Mouse (Mus musculus): ENCODE results near the gene Rab22a.

DNA sequence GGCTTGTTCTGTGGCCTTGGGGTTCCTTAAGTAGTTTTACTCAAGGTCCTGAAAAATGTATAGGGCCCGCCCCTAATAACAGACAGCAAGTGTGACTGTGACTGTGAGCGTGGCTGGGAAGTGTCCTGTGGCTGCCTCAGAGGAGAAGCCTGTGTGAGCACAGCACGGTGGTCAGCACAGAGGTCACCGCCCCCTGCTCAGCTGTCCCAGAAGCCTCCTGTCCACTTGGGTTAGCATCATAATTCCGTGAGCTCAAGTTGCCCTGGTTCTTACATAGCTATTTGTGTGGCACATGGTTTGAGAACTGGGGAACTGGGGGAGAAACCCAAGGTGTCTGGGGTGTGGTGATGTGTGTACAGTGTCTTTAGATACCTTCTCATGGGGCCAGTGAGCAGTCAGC lies 27.8 kb downstream of the Rab22a start:
- no peak for TF ChIP-seq EP300 (IDR thresholded peaks at IDR 0.05)
- no peak for TF ChIP-seq CTCF (IDR thresholded peaks at IDR 0.05)

Measured in lung, postnatal 0 days (tissue).